Comparison of ENCODE assay signal across 8 mouse cellular contexts in genomic region chr15:80076338-80077136, GRCm38 (mm10). TPM values are rescaled to one million over a fixed set of nuclear protein-coding genes. Genes with fewer than 3 reads are reported as not detected.
DNase-seq lines count a peak whose midpoint lies in the region; ATAC-seq and TF ChIP-seq lines count a peak whose summit lies in the region.

No protein-coding gene starts in this region.

- H3K27ac ChIP-seq in cerebellum, adult 2 months (ENCODE audit: insufficient read depth, low read length), result no peak overlapping the region
- no peak overlapping the region for H3K27ac ChIP-seq in forebrain, embryonic 16.5 days (ENCODE audit: low read length)
- H3K27ac ChIP-seq in hindbrain, embryonic 10.5 days, result no peak overlapping the region
- no peak overlapping the region for H3K27ac ChIP-seq in small intestine, adult 2 months (ENCODE audit: insufficient read depth, low read depth, low read length)

- no peak for ATAC-seq in cerebellum, adult (ENCODE audit: insufficient number of reproducible peaks, low FRiP score, low TSS enrichment)
- ATAC-seq in forebrain, embryonic 16.5 days, result peak; percentile 64
- peak; percentile 59 for ATAC-seq in megakaryocyte progenitor cell, adult 5-6 weeks (replicated peaks; ENCODE audit: poor library complexity)

- TF ChIP-seq POLR2A in cerebellum, adult 2 months (IDR thresholded peaks at IDR 0.05; ENCODE audit: borderline replicate concordance, insufficient read depth, low read length), result no peak
- TF ChIP-seq POLR2A in small intestine, adult 2 months (IDR thresholded peaks at IDR 0.05; ENCODE audit: low read depth, low read length), result no peak

- no peak overlapping the region for H3K4me3 ChIP-seq in cerebellum, adult 2 months (replicated peaks; ENCODE audit: insufficient read depth, low read depth, low read length)
- H3K4me3 ChIP-seq in forebrain, embryonic 16.5 days (replicated peaks; ENCODE audit: low read length), result no peak overlapping the region
- H3K4me3 ChIP-seq in hindbrain, embryonic 10.5 days, result no peak overlapping the region
- H3K4me3 ChIP-seq in small intestine, adult 2 months (ENCODE audit: low read depth, low read length), result no peak overlapping the region

- WGBS in cerebellum, adult 2 months, result 15% methylated on average over 2 of the region's 2 CpGs
- 6% methylated on average over 2 of the region's 2 CpGs for WGBS in forebrain, embryonic 16.5 days
- 10% methylated on average over 2 of the region's 2 CpGs for WGBS in hindbrain, embryonic 10.5 days
- 9% methylated on average over 2 of the region's 2 CpGs for WGBS in small intestine, adult 2 months

- H3K27me3 ChIP-seq in cerebellum, adult 2 months (ENCODE audit: control insufficient read depth, insufficient read depth, low read length), result no peaks in the 10 kb centered on the region
- no peaks in the 10 kb centered on the region for H3K27me3 ChIP-seq in forebrain, embryonic 16.5 days (replicated peaks; ENCODE audit: control insufficient read depth, insufficient read depth, low read length)
- H3K27me3 ChIP-seq in hindbrain, embryonic 10.5 days (ENCODE audit: insufficient read depth, poor library complexity, severe bottlenecking), result no peaks in the 10 kb centered on the region
- no peaks in the 10 kb centered on the region for H3K27me3 ChIP-seq in small intestine, adult 2 months (ENCODE audit: control insufficient read depth, insufficient read depth, low read length)

- intact Hi-C loops in left cerebral cortex, postnatal 14 days (cut with DNase I), result loop anchor here (2.0 to 5.0 kb wide), 3 partner anchors 64 to 319 kb away; partner anchors contain the start of gene Pdgfb

- DNase-seq in cerebellum, adult 11-12 months, result peak; percentile 43
- peak; percentile 41 to 62 for DNase-seq in cerebellum, adult 2 months
- DNase-seq in hindbrain, embryonic 10.5 days (ENCODE audit: low spot score), result peak; percentile 82
- DNase-seq in left cerebral cortex, postnatal 14 days (ENCODE audit: low spot score in 2 of 2), result peak; percentile 82 to 86

- H3K9me3 ChIP-seq in forebrain, embryonic 16.5 days (ENCODE audit: control insufficient read depth, low read length), result no peaks in the 10 kb centered on the region
- no peaks in the 10 kb centered on the region for H3K9me3 ChIP-seq in hindbrain, embryonic 10.5 days

- no peak overlapping the region for H3K4me2 ChIP-seq in forebrain, embryonic 16.5 days (ENCODE audit: low read length)

- H3K4me1 ChIP-seq in cerebellum, adult 2 months (ENCODE audit: control insufficient read depth, insufficient read depth, low read length), result peaks cover 7% of the 10 kb centered on the region; the same call in 1 of the 2 replicates
- peaks cover 13% of the 10 kb centered on the region for H3K4me1 ChIP-seq in forebrain, embryonic 16.5 days (replicated peaks; ENCODE audit: control insufficient read depth, insufficient read depth, low read length)
- peaks cover 48% of the 10 kb centered on the region for H3K4me1 ChIP-seq in hindbrain, embryonic 10.5 days (replicated peaks)
- peaks cover 18% of the 10 kb centered on the region for H3K4me1 ChIP-seq in small intestine, adult 2 months (ENCODE audit: control insufficient read depth, insufficient read depth, insufficient read length, low read length)

- peaks cover 32% of the 10 kb centered on the region for H3K36me3 ChIP-seq in forebrain, embryonic 16.5 days (ENCODE audit: control insufficient read depth, insufficient read depth)
- H3K36me3 ChIP-seq in hindbrain, embryonic 10.5 days, result peaks cover 57% of the 10 kb centered on the region
- peaks cover 40% of the 10 kb centered on the region for H3K36me3 ChIP-seq in small intestine, adult 2 months (ENCODE audit: control insufficient read depth, insufficient read depth, low read length)

- TF ChIP-seq CTCF in cerebellum, adult 2 months (IDR thresholded peaks at IDR 0.05; ENCODE audit: borderline replicate concordance, insufficient read depth, low read depth, low read length), result peak; percentile 95
- peak; percentile 80; the same call in 1 of the 2 replicates for TF ChIP-seq CTCF in small intestine, adult 2 months (IDR thresholded peaks at IDR 0.05; ENCODE audit: extremely low read depth, insufficient read length, insufficient replicate concordance, low read depth, low read length)

- no peak overlapping the region for H3K9ac ChIP-seq in forebrain, embryonic 16.5 days (replicated peaks; ENCODE audit: low read depth, low read length)

RNA-seq across cellular contexts. Expression of gene Syngr1, which starts 14.6 kb away (rescaled TPM):
- polyA plus RNA-seq in cerebellum, adult 2 months (2012; rRNA removed), result 448 and 455 TPM in 2 replicates
- polyA plus RNA-seq in forebrain, embryonic 16.5 days (2015; fragmentation: Nextera tagmentation; extraction: Ambion mirVana), result 49.5 and 58.4 TPM in 2 replicates
- polyA plus RNA-seq in hindbrain, embryonic 10.5 days (2016; fragmentation: Nextera tagmentation; extraction: Ambion mirVana), result 7.6 and 7.7 TPM in 2 replicates
- total RNA-seq in left cerebral cortex, postnatal 14 days (2021), result 100 to 1,000 TPM; 534 to 540 TPM
- total RNA-seq in megakaryocyte progenitor cell, adult 5-6 weeks (2015), result 2.1 and 3.6 TPM in 2 replicates
- total RNA-seq in megakaryocyte progenitor cell, adult 5-6 weeks (2017), result 1.5 and 1.8 TPM in 2 replicates
- 13.4 and 29.1 TPM in 2 replicates for polyA plus RNA-seq in small intestine, adult 2 months (2012; rRNA removed)

RNA-seq across cellular contexts. Expression of gene Rpl3, which starts 15.1 kb away (rescaled TPM):
- polyA plus RNA-seq in cerebellum, adult 2 months (2012; rRNA removed), result 678 and 692 TPM in 2 replicates
- polyA plus RNA-seq in forebrain, embryonic 16.5 days (2015; fragmentation: Nextera tagmentation; extraction: Ambion mirVana), result 605 and 629 TPM in 2 replicates
- 806 and 957 TPM in 2 replicates for polyA plus RNA-seq in hindbrain, embryonic 10.5 days (2016; fragmentation: Nextera tagmentation; extraction: Ambion mirVana)
- 100 to 1,000 TPM; 449 to 461 TPM for total RNA-seq in left cerebral cortex, postnatal 14 days (2021)
- 2,120 and 2,179 TPM in 2 replicates for total RNA-seq in megakaryocyte progenitor cell, adult 5-6 weeks (2015)
- total RNA-seq in megakaryocyte progenitor cell, adult 5-6 weeks (2017), result 3,037 and 3,138 TPM in 2 replicates
- 129 and 298 TPM in 2 replicates for polyA plus RNA-seq in small intestine, adult 2 months (2012; rRNA removed)

RNA-seq across cellular contexts. Expression of gene Tab1, which starts 56.4 kb away (rescaled TPM):
- 50.0 and 50.2 TPM in 2 replicates for polyA plus RNA-seq in cerebellum, adult 2 months (2012; rRNA removed)
- polyA plus RNA-seq in forebrain, embryonic 16.5 days (2015; fragmentation: Nextera tagmentation; extraction: Ambion mirVana), result 40.7 and 43.8 TPM in 2 replicates
- 41.3 and 42.8 TPM in 2 replicates for polyA plus RNA-seq in hindbrain, embryonic 10.5 days (2016; fragmentation: Nextera tagmentation; extraction: Ambion mirVana)
- 10 to 100 TPM; 26.2 to 27.8 TPM for total RNA-seq in left cerebral cortex, postnatal 14 days (2021)
- 4.0 and 6.0 TPM in 2 replicates for total RNA-seq in megakaryocyte progenitor cell, adult 5-6 weeks (2015)
- 15.7 and 19.2 TPM in 2 replicates for total RNA-seq in megakaryocyte progenitor cell, adult 5-6 weeks (2017)
- polyA plus RNA-seq in small intestine, adult 2 months (2012; rRNA removed), result 14.7 and 28.6 TPM in 2 replicates
